Mouse (Mus musculus) heart, postnatal 0 days (tissue): Measurements from ENCODE around the gene Gk5. TPM values are rescaled to one million over a fixed set of nuclear protein-coding genes. Genes with fewer than 3 reads are reported as not detected.

ENCODE experiments used
- ATAC-seq: fragments of 200-750 bp; cut with Nextera tagmentation; 2 replicates; pipeline ENCODE4 v1.8.0; 2017; ENCODE audit warnings: low read depth, moderate number of reproducible peaks, moderate library complexity; ENCODE audit not compliant: insufficient read depth
- DNase-seq: peaks from one replicate; pipeline ENCODE4 v3.0.0-alpha.2; 2016; ENCODE audit warnings: low spot score
- H3K27ac ChIP-seq: fragments of 300-500 bp; sonication (generic); 2 replicates; pipeline ENCODE4 v1.5.1; 2014; ENCODE audit warnings: low read depth, mild to moderate bottlenecking
- H3K27me3 ChIP-seq: fragments of 300-500 bp; sonication (generic); 2 replicates; pipeline ENCODE4 v1.6.1; 2014; ENCODE audit warnings: low read length, mixed read lengths; ENCODE audit not compliant: control insufficient read depth, insufficient read depth
- H3K36me3 ChIP-seq: fragments of 300-500 bp; sonication (generic); replicated peaks from 2 replicates; pipeline ENCODE4 v1.6.1; 2014; ENCODE audit warnings: low read length, mixed read lengths; ENCODE audit not compliant: control insufficient read depth, insufficient read depth
- H3K4me1 ChIP-seq: fragments of 300-500 bp; sonication (generic); 2 replicates; pipeline ENCODE4 v1.6.1; 2014; ENCODE audit warnings: antibody characterized with exemption; ENCODE audit not compliant: control insufficient read depth, insufficient read depth
- H3K4me2 ChIP-seq: fragments of 300-500 bp; sonication (generic); 2 replicates; pipeline ENCODE4 v1.6.1; 2014; ENCODE audit warnings: low read depth, mild to moderate bottlenecking, low read length, moderate library complexity
- H3K4me3 ChIP-seq: fragments of 300-500 bp; sonication (generic); 2 replicates; pipeline ENCODE4 v1.5.1; 2014; ENCODE audit warnings: low read depth, low read length
- H3K9ac ChIP-seq: fragments of 300-500 bp; sonication (generic); replicated peaks from 2 replicates; pipeline ENCODE4 v1.6.1; 2014; ENCODE audit warnings: low read depth, low read length, mixed read lengths
- H3K9me3 ChIP-seq: fragments of 300-500 bp; sonication (generic); replicated peaks from 2 replicates; pipeline ENCODE4 v1.6.1; 2016; ENCODE audit warnings: low read length; ENCODE audit not compliant: control insufficient read depth
- CTCF ChIP-seq: IDR thresholded peaks from 2 replicates; pipeline ENCODE4 v1.5.1; 2016; ENCODE audit warnings: antibody characterized with exemption, control low read depth, low read depth
- EP300 ChIP-seq: IDR thresholded peaks from 2 replicates; pipeline ENCODE4 v1.6.1; 2016; ENCODE audit warnings: antibody characterized with exemption, low read depth
- WGBS: fragments of 180-500 bp; shearing (Covaris S2); extraction: QIAGEN DNeasy Blood & Tissue Kit; methylation state at CpG from one replicate; pipeline ENCODE4 v1.1.7; 2014; 5-methylcytosine and 5-hydroxymethylcytosine counted together
- polyA plus RNA-seq: library from polyadenylated mRNA; unstranded; fragments of >200 nt; fragmentation: Nextera tagmentation; extraction: Ambion mirVana; gene quantifications from 2 replicates; pipeline ENCODE4 v1.2.1, GENCODE M21; 2015
- total RNA-seq: library from RNA; depleted of rRNA; stranded (reverse); fragments of >200 nt; gene quantifications from 2 replicates; pipeline ENCODE4 v1.2.3, GENCODE M21; 2014; ENCODE audit warnings: low replicate concordance

Gene Gk5
- total and polyA plus RNA-seq, 2 experiments from 2014 or later: 0.76 to 1.7 TPM

DNA sequence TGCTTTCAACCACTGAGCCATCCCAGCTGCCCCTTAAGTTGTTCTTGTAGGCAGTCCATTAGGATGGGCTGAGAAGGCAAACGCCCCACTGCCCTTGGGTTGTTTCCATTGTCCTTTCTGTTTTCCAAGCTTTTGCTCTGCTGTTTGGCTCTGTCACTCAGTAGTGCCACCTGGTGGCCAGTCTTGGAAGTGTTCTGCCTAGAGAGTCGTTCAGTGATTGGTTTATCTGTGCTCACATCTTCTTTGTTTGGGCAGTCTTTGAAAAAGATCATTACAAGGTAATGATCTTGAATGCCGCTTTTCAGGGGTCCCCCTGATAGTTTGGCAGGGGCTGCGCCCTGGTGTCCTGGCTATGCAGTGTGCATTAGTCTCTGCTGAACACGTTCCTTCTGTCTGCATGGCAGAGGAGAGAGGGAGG, 48.0 kb downstream of the Gk5 start:
- H3K36me3 ChIP-seq: no peaks in the 10 kb centered on the region
- no peaks in the 10 kb centered on the region for H3K27me3 ChIP-seq
- H3K9me3 ChIP-seq: no peaks in the 10 kb centered on the region
- H3K27ac ChIP-seq: no peak overlapping the region
- ATAC-seq: peak; percentile 24; the same call in 1 of the 2 replicates
- 39% methylated on average over 5 of the region's 5 CpGs for WGBS
- no peak overlapping the region for H3K4me2 ChIP-seq
- no peak for TF ChIP-seq EP300
- TF ChIP-seq CTCF: peak; percentile 87
- no peak overlapping the region for H3K9ac ChIP-seq
- H3K4me1 ChIP-seq: no peaks in the 10 kb centered on the region
- no peak overlapping the region for H3K4me3 ChIP-seq
- peak; percentile 51 for DNase-seq

DNA sequence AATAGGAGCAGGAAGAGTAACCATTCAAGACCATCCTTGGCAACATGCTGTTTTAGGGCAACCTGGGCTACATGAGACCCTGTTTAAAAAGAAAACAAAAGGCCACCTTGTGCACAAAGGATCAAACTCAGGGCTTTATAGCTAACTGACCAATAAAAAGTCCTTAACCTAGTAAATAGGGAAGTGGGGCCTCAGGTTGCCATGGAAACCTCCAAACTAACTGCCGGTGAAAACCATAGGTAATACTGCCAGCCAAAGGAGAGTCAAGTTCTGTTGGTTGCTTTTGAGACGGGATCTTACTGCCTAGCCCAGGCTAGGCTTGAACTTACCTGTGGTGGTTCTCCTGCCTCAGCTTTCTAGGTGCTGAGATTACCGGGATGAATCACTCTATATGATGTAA, 51.4 kb downstream of the Gk5 start:
- WGBS: 80% methylated on average over 3 of the region's 3 CpGs
- DNase-seq (no peak), ATAC-seq (no peak)
- H3K9ac ChIP-seq: no peak overlapping the region
- TF ChIP-seq CTCF: no peak
- no peak for TF ChIP-seq EP300
- H3K27ac ChIP-seq: no peak overlapping the region
- no peaks in the 10 kb centered on the region for H3K36me3 ChIP-seq
- no peaks in the 10 kb centered on the region for H3K27me3 ChIP-seq
- H3K4me2 ChIP-seq: no peak overlapping the region
- no peak overlapping the region for H3K4me3 ChIP-seq
- no peaks in the 10 kb centered on the region for H3K9me3 ChIP-seq
- no peaks in the 10 kb centered on the region for H3K4me1 ChIP-seq

DNA sequence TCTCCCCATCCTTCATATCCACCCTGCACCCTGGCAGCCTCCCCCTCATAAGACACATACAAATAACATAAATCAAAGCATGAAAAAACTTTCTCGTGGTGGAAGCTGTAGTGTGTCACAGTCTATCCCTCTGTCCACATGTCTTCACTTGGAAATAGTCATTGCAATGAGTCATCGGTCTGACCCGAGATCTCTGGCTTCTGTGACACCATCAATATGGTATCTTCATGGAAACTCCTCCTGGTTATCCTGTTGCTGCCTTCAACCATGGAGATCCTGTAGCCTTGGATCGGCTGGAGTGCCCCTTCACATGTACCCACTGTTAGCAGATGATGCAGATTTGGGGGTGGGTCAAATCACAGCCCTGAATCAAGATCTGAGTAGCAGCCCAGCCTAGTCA, 65.7 kb downstream of the Gk5 start:
- 58% methylated on average over 4 of the region's 4 CpGs for WGBS
- Histone ChIP-seq H3K4me2 (no peak overlapping the region), H3K9me3 (no peaks in the 10 kb centered on the region)

DNA sequence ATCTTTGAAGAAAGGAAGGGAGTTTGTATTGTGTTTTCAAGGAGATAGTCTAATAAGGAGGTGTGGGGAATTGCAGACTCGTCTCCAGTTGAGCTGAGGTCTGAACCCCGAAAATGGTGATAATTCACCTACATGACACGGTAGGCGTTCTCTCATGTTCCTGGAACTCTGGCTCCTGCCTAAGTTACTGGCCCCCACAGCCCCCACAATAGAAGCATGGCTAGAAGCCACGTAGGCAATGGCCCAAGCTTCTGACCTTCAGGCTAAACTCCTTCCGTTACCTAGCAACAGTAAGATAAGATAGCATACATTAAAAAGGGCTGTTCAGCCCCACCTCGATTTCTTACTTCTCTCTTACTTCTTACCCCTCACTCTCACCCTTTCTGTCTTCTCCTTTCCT, 67.5 kb downstream of the Gk5 start:
- Histone ChIP-seq H3K36me3 (no peaks in the 10 kb centered on the region), H3K9me3 (no peaks in the 10 kb centered on the region), H3K27ac (no peak overlapping the region), H3K9ac (no peak overlapping the region), H3K4me3 (no peak overlapping the region), H3K27me3 (no peaks in the 10 kb centered on the region), H3K4me2 (no peak overlapping the region), H3K4me1 (no peaks in the 10 kb centered on the region)
- ATAC-seq (no peak), DNase-seq (peak; percentile 21)
- TF ChIP-seq EP300: no peak
- 42% methylated on average over 7 of the region's 7 CpGs for WGBS

More for the DNA sequence above, 65.7 kb downstream of the Gk5 start:
- no peaks in the 10 kb centered on the region for H3K27me3 ChIP-seq
- no peaks in the 10 kb centered on the region for H3K36me3 ChIP-seq
- H3K27ac ChIP-seq: no peak overlapping the region
- H3K4me1 ChIP-seq: no peaks in the 10 kb centered on the region
- H3K9ac ChIP-seq: no peak overlapping the region
- no peak for DNase-seq
- TF ChIP-seq CTCF: no peak
- no peak for TF ChIP-seq EP300
- no peak for ATAC-seq
- H3K4me3 ChIP-seq: no peak overlapping the region

DNA sequence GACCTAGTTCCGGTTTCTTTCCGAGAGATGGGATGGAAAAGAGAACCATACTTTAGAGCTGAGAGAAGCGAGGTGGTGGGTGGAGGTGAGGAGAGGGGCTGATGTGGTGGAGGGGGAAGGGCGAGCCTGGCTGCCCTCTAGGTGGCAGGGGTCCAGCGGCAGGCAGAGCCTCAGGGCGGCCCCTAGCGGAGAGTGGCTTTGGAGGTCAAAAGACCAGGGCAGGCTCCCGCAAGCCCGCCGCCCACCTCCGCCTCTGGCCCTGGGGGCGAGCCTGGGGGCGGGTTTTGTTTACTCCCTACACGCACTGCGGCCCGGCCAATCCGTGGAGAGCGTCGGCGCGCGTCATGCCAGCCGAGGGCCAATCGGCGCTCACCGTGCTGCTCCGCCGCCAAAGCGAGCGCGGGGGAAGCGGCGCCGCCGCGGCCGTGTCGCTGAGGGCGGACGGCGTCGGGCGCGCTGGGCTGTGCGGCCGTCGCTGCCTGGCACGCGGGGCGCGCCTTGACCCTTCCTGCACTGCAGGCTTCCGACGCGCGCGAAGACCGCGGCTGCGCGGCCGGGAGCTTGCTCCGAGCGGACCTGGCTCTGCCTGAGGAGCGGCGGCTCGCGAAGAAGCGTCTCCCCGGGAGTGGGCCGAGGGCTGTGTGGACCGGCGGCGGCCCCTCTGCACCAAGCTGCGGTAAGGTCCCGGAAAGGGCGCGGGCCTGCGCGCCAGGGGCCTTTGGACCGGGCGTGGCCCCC, 76.9 kb downstream of the Gk5 start, which contains the start of gene Tfdp2:
Tfdp2 (plus strand) TSS at position 391 of the 738 bp plus-strand sequence.
- peak; percentile 97 for ATAC-seq
- H3K27ac ChIP-seq: peak within 1 kb of the TSS; percentile 92

More for the DNA sequence above, 76.9 kb downstream of the Gk5 start, which contains the start of gene Tfdp2:
- WGBS: under 1% methylated on average over 68 of the region's 81 CpGs
- H3K4me2 ChIP-seq: peak within 1 kb of the TSS; percentile 90
- peaks cover 9% of the 10 kb centered on the region for H3K4me1 ChIP-seq
- H3K4me3 ChIP-seq: peak within 1 kb of the TSS; percentile 72
- no peaks in the 10 kb centered on the region for H3K27me3 ChIP-seq
- H3K9ac ChIP-seq: peak within 1 kb of the TSS; percentile 76
- peak; percentile 92 for DNase-seq
- H3K9me3 ChIP-seq: no peaks in the 10 kb centered on the region
- H3K36me3 ChIP-seq: no peaks in the 10 kb centered on the region
- TF ChIP-seq CTCF (peak; percentile 63), EP300 (no peak)
